Mouse (Mus musculus) E14TG2a.4 (cell line): ENCODE data around the gene Ttc33.
"Not testable (repeated sequence)": the region's sequence is repeated elsewhere in the genome, so short reads cannot be mapped to it uniquely, and the experiment has no call there.

Experiments used
- H3K27me3 ChIP-seq: 2 replicates; pipeline ENCODE4 v1.6.1; 2014; ENCODE audit warnings: low read length, control low read depth; ENCODE audit not compliant: insufficient read depth
- H3K36me3 ChIP-seq: 2 replicates; pipeline ENCODE4 v1.6.1; 2014; ENCODE audit warnings: low read length, control low read depth; ENCODE audit not compliant: insufficient read depth
- H3K4me1 ChIP-seq: replicated peaks from 2 replicates; pipeline ENCODE4 v1.6.1; 2014; ENCODE audit warnings: low read depth, low read length, control low read depth
- H3K4me3 ChIP-seq: replicated peaks from 2 replicates; pipeline ENCODE4 v1.5.1; 2014; ENCODE audit warnings: mild to moderate bottlenecking, low read length
- H3K9me3 ChIP-seq: 2 replicates; pipeline ENCODE4 v1.6.1; 2014; ENCODE audit warnings: low read length, control low read depth
- CTCF ChIP-seq: conservative IDR thresholded peaks from 2 replicates; pipeline ENCODE4 v1.5.1; 2014; ENCODE audit warnings: low read length
- NANOG ChIP-seq: IDR thresholded peaks from 2 replicates; pipeline ENCODE4 v1.6.1; 2014; ENCODE audit warnings: borderline replicate concordance, low read length, mixed read lengths
- POU5F1 ChIP-seq: IDR thresholded peaks from 2 replicates; pipeline ENCODE4 v1.6.1; 2014; ENCODE audit warnings: low read length, borderline replicate concordance

Gene Ttc33

DNA sequence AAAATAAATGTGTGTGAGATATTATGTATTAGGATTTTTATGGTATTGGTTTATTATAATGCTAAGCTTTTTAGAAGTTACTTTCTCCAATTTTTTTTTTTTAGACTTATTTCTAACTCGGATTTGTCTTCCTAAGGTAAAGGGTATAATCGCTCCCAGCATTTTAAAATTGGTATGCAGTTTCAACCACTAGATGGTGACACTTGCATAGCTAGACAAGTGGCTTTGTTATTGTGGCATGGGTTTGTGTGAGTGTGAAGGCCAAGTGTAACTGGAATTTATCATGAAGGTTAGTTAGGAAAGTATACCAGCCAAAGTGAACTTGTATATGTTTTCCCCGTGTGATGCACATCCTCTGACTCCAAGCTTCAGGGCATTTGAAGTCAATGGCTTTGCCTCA lies 8.5 kb downstream of the Ttc33 start:
- TF ChIP-seq NANOG, result no peak
- peak; percentile 42 for TF ChIP-seq CTCF
- TF ChIP-seq POU5F1, result no peak
- Histone ChIP-seq H3K9me3 (no peaks in the 10 kb centered on the region), H3K36me3 (peaks cover 78% of the 10 kb centered on the region), H3K4me1 (peaks cover 11% of the 10 kb centered on the region), H3K4me3 (no peak overlapping the region), H3K27me3 (no peaks in the 10 kb centered on the region)

GRCm38 (mm10) chr15:5194446-5194845 lies 9.1 kb downstream of the Ttc33 start:
- Histone ChIP-seq H3K4me1 (peaks cover 5% of the 10 kb centered on the region), H3K4me3 (no peak overlapping the region), H3K36me3 (peaks cover 75% of the 10 kb centered on the region), H3K27me3 (no peaks in the 10 kb centered on the region), H3K9me3 (no peaks in the 10 kb centered on the region)
- no peak for TF ChIP-seq CTCF
- TF ChIP-seq POU5F1, result no peak
- TF ChIP-seq NANOG, result no peak

DNA sequence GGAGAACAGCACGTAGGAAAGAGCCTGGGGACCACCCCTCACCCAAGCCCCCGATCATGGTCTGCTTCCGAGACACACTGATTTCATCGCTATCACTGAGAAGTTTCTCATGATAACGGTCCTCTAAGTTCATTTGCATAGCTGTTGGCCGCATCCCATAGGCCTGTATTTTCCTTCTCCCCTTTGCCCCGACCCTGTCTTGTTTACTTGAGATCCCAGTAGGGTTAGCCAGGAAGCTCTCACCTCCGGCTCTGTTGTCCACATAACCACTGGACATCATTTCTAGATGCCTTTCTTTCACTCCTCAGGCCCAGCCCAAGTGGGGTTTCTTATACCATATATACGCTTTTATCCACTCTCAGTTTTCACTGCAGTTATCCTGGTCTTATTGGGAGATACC lies 9.6 kb downstream of the Ttc33 start:
- no peak overlapping the region for H3K4me3 ChIP-seq
- TF ChIP-seq NANOG, result no peak
- TF ChIP-seq POU5F1, result no peak
- TF ChIP-seq CTCF, result no peak
- no peaks in the 10 kb centered on the region for H3K27me3 ChIP-seq
- peaks cover 3% of the 10 kb centered on the region; the same call in 1 of the 2 replicates for H3K4me1 ChIP-seq
- H3K36me3 ChIP-seq, result peaks cover 71% of the 10 kb centered on the region
- no peaks in the 10 kb centered on the region for H3K9me3 ChIP-seq

- peaks cover 66% of the 10 kb centered on the region for H3K36me3 ChIP-seq
- H3K4me3 ChIP-seq, result no peak overlapping the region
- TF ChIP-seq NANOG (no peak), CTCF (no peak), POU5F1 (no peak)
- no peaks in the 10 kb centered on the region for H3K27me3 ChIP-seq
- H3K9me3 ChIP-seq, result no peaks in the 10 kb centered on the region
- H3K4me1 ChIP-seq, result peaks cover 3% of the 10 kb centered on the region; the same call in 1 of the 2 replicates
Measured at GRCm38 (mm10) chr15:5195987-5196514, 10.7 kb downstream of the Ttc33 start.

DNA sequence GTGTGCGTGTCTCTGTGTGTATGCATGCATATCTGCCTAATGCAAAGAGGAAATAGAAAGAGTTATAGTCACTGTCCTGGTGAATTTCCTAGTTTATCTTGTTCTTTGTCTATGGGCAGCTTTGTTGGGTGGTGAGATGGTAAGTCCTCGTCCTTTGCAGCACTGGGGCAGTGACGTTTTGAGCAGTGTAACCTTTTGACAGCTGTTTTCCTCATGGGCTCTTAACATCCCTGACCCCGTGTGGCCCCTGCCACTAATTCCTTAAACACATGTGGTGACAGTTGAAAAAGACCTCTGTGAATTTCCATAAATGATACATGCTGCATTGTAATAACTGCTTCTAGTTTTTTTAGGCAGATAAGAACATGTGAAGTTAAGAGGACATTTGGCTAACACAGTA lies 11.4 kb downstream of the Ttc33 start:
- H3K4me3 ChIP-seq, result no peak overlapping the region
- no peaks in the 10 kb centered on the region for H3K27me3 ChIP-seq
- no peaks in the 10 kb centered on the region for H3K9me3 ChIP-seq
- peaks cover 64% of the 10 kb centered on the region for H3K36me3 ChIP-seq
- H3K4me1 ChIP-seq, result peaks cover 8% of the 10 kb centered on the region
- TF ChIP-seq CTCF (no peak), POU5F1 (no peak), NANOG (no peak)

- TF ChIP-seq NANOG, result no peak
- no peak for TF ChIP-seq CTCF
- TF ChIP-seq POU5F1, result no peak
- H3K9me3 ChIP-seq, result no peaks in the 10 kb centered on the region
- H3K27me3 ChIP-seq, result no peaks in the 10 kb centered on the region
- H3K36me3 ChIP-seq, result peaks cover 20% of the 10 kb centered on the region
- no peak overlapping the region for H3K4me3 ChIP-seq
- H3K4me1 ChIP-seq, result peaks cover 5% of the 10 kb centered on the region
Measured at GRCm38 (mm10) chr15:5205222-5205621, 19.9 kb downstream of the Ttc33 start.

DNA sequence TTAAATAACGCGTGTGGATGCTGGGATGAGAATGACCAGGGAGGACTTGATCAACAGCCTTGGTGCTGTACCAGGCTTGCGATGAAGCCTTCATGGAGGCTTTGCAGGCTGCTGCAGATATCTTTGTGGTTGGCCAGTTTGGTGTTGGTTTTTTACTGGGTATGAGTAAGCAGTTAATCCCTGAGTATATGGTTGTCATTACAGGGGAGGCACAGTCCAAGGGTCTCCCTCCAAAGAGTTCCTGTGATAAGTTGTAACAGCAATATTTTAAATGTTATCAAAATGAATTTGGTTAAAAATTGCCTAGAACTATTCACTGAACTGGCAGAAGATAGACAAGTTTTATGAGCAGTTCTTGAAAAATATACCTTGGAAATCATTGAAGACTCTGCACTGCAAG lies 23.8 kb downstream of the Ttc33 start:
- TF ChIP-seq POU5F1 (no peak), NANOG (no peak), CTCF (no peak)
- H3K9me3 ChIP-seq, result no peaks in the 10 kb centered on the region
- H3K36me3 ChIP-seq, result peaks cover 35% of the 10 kb centered on the region
- no peak overlapping the region for H3K4me3 ChIP-seq
- H3K4me1 ChIP-seq, result no peaks in the 10 kb centered on the region
- no peaks in the 10 kb centered on the region for H3K27me3 ChIP-seq

DNA sequence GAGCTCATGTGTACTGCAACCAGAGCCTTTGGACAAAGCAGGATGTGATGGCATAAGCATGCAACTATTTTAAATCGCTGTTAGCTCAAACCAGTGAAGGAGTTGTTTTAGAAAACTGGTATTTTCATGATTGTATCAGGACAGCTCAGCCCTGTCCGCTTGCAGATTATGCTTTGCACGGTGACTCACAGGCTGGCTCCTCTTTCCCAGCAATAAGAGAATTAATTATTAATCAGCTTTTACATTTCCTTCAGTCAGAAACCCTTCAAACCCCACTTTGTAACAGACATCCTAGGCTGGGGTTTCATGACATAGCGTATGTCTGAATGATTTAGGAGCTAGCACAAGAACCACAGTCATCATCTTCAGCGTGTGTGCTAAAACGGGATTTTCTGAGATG lies 35.2 kb downstream of the Ttc33 start:
- Histone ChIP-seq H3K9me3 (no peaks in the 10 kb centered on the region), H3K4me1 (no peaks in the 10 kb centered on the region; the same call in 1 of the 2 replicates), H3K36me3 (peaks cover 20% of the 10 kb centered on the region), H3K27me3 (no peaks in the 10 kb centered on the region), H3K4me3 (no peak overlapping the region)
- TF ChIP-seq CTCF (no peak), POU5F1 (no peak), NANOG (no peak)

DNA sequence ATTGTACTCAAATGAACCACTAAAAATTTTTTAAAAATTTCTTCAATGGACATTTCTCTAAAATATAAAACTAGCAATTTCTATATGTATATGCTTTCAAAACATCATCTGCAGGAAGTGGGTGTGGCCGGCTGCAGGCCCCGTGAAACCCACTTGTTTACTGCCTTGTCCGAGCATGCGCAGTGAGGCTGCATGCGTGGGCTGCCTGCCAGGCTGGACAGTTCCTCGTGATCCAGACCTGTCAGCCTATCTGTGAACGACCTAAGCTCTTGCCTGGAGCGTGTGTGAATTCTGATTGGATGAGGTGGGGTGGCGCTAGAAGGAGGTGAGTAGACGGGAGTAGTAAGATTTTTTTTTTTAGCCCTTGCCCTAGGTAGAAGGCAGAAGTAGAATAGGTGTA lies 45.4 kb downstream of the Ttc33 start:
- H3K4me1 ChIP-seq, result peaks cover 24% of the 10 kb centered on the region

More for the DNA sequence above, 45.4 kb downstream of the Ttc33 start:
- H3K36me3 ChIP-seq, H3K9me3 ChIP-seq, H3K4me3 ChIP-seq, H3K27me3 ChIP-seq: not testable (repeated sequence)
